Mouse (Mus musculus): ENCODE results near the gene Ube2v1.

GRCm38 (mm10) chr2:167629665-167630209, 2.2 kb downstream of the Ube2v1 start:
- no peak for TF ChIP-seq CTCF (IDR thresholded peaks at IDR 0.05; ENCODE audit: low read depth)
- TF ChIP-seq EP300 (IDR thresholded peaks at IDR 0.05; ENCODE audit: low read depth): no peak
